Mouse (Mus musculus): ENCODE results near the gene Cog7. TPM values are rescaled to one million over a fixed set of nuclear protein-coding genes. Genes with fewer than 3 reads are reported as not detected.

The Cog7 gene
- polyA plus RNA-seq, 1 experiment from 2014 or later = 27.3 TPM

- H3K4me1 ChIP-seq = no peaks in the 10 kb centered on the region; the same call in 1 of the 2 replicates
- no peaks in the 10 kb centered on the region for H3K27me3 ChIP-seq
- H3K4me3 ChIP-seq = no peak overlapping the region
- H3K9ac ChIP-seq = no peak overlapping the region
- peaks cover 20% of the 10 kb centered on the region; the same call in 1 of the 2 replicates for H3K36me3 ChIP-seq
- H3K4me2 ChIP-seq = no peak overlapping the region
- H3K9me3 ChIP-seq = no peaks in the 10 kb centered on the region
- 75% methylated on average over 5 of the region's 5 CpGs for WGBS
- ATAC-seq (ENCODE audit: borderline replicate concordance, extremely low read depth, low FRiP score, low TSS enrichment) = no peak
- H3K27ac ChIP-seq = 0 out of 2 replicates have a peak overlapping the region, but pooled peaks have one; percentile 41
Measured at GRCm38 (mm10) chr7:121946196-121946595, 35.3 kb downstream of the Cog7 start.

- no peaks in the 10 kb centered on the region for H3K9me3 ChIP-seq
- no peak for ATAC-seq (ENCODE audit: borderline replicate concordance, extremely low read depth, low FRiP score, low TSS enrichment)
- H3K27me3 ChIP-seq = no peaks in the 10 kb centered on the region
- no peak overlapping the region for H3K4me3 ChIP-seq
- H3K4me2 ChIP-seq = no peak overlapping the region
- H3K27ac ChIP-seq = peak overlapping the region; percentile 87
- 0 out of 2 replicates have a peak, but pooled peaks cover 8% of the 10 kb centered on the region for H3K36me3 ChIP-seq
- 74% methylated on average over 2 of the region's 2 CpGs for WGBS
- H3K4me1 ChIP-seq = peaks cover 33% of the 10 kb centered on the region
- no peak overlapping the region for H3K9ac ChIP-seq
Measured at GRCm38 (mm10) chr7:121942371-121942770, 39.1 kb downstream of the Cog7 start.

GRCm38 (mm10) chr7:121941640-121942039 is 39.9 kb downstream of the Cog7 start:
- WGBS = 59% methylated on average over 3 of the region's 3 CpGs
- 0 out of 2 replicates have a peak, but pooled peaks cover 8% of the 10 kb centered on the region for H3K36me3 ChIP-seq
- H3K9ac ChIP-seq = no peak overlapping the region
- H3K4me1 ChIP-seq = peaks cover 40% of the 10 kb centered on the region
- H3K4me3 ChIP-seq = no peak overlapping the region
- H3K27ac ChIP-seq = peak overlapping the region; percentile 87
- peak overlapping the region; percentile 9; the same call in 1 of the 2 replicates for H3K4me2 ChIP-seq
- H3K27me3 ChIP-seq = no peaks in the 10 kb centered on the region
- ATAC-seq (ENCODE audit: borderline replicate concordance, extremely low read depth, low FRiP score, low TSS enrichment) = peak; percentile 30; the same call in 1 of the 2 replicates
- no peaks in the 10 kb centered on the region for H3K9me3 ChIP-seq

- peak overlapping the region; percentile 87 for H3K27ac ChIP-seq
- 59% methylated on average over 3 of the region's 3 CpGs for WGBS
- no peaks in the 10 kb centered on the region for H3K27me3 ChIP-seq
- H3K36me3 ChIP-seq = 0 out of 2 replicates have a peak, but pooled peaks cover 6% of the 10 kb centered on the region
- H3K9me3 ChIP-seq = no peaks in the 10 kb centered on the region
- H3K4me2 ChIP-seq = 0 out of 2 replicates have a peak overlapping the region, but pooled peaks have one; percentile 9
- no peak overlapping the region for H3K4me3 ChIP-seq
- H3K9ac ChIP-seq = no peak overlapping the region
- peak; percentile 82 for ATAC-seq (ENCODE audit: borderline replicate concordance, extremely low read depth, low FRiP score, low TSS enrichment)
- peaks cover 45% of the 10 kb centered on the region for H3K4me1 ChIP-seq
Measured at GRCm38 (mm10) chr7:121941016-121941415, 40.5 kb downstream of the Cog7 start.

- H3K4me2 ChIP-seq = no peak overlapping the region
- no peaks in the 10 kb centered on the region for H3K9me3 ChIP-seq
- H3K4me3 ChIP-seq = no peak overlapping the region
- peak; percentile 31; the same call in 1 of the 2 replicates for ATAC-seq (ENCODE audit: borderline replicate concordance, extremely low read depth, low FRiP score, low TSS enrichment)
- no peaks in the 10 kb centered on the region for H3K27me3 ChIP-seq
- no peak overlapping the region for H3K9ac ChIP-seq
- 0 out of 2 replicates have a peak, but pooled peaks cover 6% of the 10 kb centered on the region for H3K36me3 ChIP-seq
- WGBS = 19% methylated on average over 4 of the region's 4 CpGs
- peak overlapping the region; percentile 87 for H3K27ac ChIP-seq
- peaks cover 45% of the 10 kb centered on the region for H3K4me1 ChIP-seq
Measured at GRCm38 (mm10) chr7:121939729-121940128, 41.8 kb downstream of the Cog7 start.

- Histone ChIP-seq H3K4me2 (no peak overlapping the region), H3K9me3 (no peaks in the 10 kb centered on the region), H3K27me3 (no peaks in the 10 kb centered on the region), H3K9ac (no peak overlapping the region), H3K36me3 (0 out of 2 replicates have a peak, but pooled peaks cover 6% of the 10 kb centered on the region), H3K27ac (peak overlapping the region; percentile 87), H3K4me1 (peaks cover 47% of the 10 kb centered on the region), H3K4me3 (no peak overlapping the region)
- no peak for ATAC-seq (ENCODE audit: borderline replicate concordance, extremely low read depth, low FRiP score, low TSS enrichment)
- 44% methylated on average over 6 of the region's 6 CpGs for WGBS
Measured at GRCm38 (mm10) chr7:121939244-121939643, 42.3 kb downstream of the Cog7 start.

GRCm38 (mm10) chr7:121938124-121938891 is 43.2 kb downstream of the Cog7 start:
- no peak overlapping the region for H3K27ac ChIP-seq
- H3K4me3 ChIP-seq = no peak overlapping the region
- peaks cover 53% of the 10 kb centered on the region for H3K4me1 ChIP-seq
- H3K36me3 ChIP-seq = 0 out of 2 replicates have a peak, but pooled peaks cover 1% of the 10 kb centered on the region
- no peaks in the 10 kb centered on the region for H3K27me3 ChIP-seq
- no peak overlapping the region for H3K9ac ChIP-seq
- WGBS = 72% methylated on average over 8 of the region's 8 CpGs
- H3K9me3 ChIP-seq = no peaks in the 10 kb centered on the region
- H3K4me2 ChIP-seq = no peak overlapping the region
- ATAC-seq (ENCODE audit: borderline replicate concordance, extremely low read depth, low FRiP score, low TSS enrichment) = no peak

GRCm38 (mm10) chr7:121936861-121937630 is 44.5 kb downstream of the Cog7 start:
- H3K9ac ChIP-seq = no peak overlapping the region
- no peaks in the 10 kb centered on the region for H3K36me3 ChIP-seq
- no peaks in the 10 kb centered on the region for H3K27me3 ChIP-seq
- ATAC-seq (ENCODE audit: borderline replicate concordance, extremely low read depth, low FRiP score, low TSS enrichment) = no peak
- WGBS = 60% methylated on average over 14 of the region's 14 CpGs
- no peak overlapping the region for H3K4me3 ChIP-seq
- peak overlapping the region; percentile 13; the same call in 1 of the 2 replicates for H3K27ac ChIP-seq
- peaks cover 57% of the 10 kb centered on the region for H3K4me1 ChIP-seq
- H3K4me2 ChIP-seq = no peak overlapping the region
- H3K9me3 ChIP-seq = no peaks in the 10 kb centered on the region

- Histone ChIP-seq H3K4me2 (no peak overlapping the region), H3K27ac (no peak overlapping the region; the same call in 1 of the 2 replicates), H3K27me3 (no peaks in the 10 kb centered on the region), H3K9me3 (no peaks in the 10 kb centered on the region), H3K36me3 (no peaks in the 10 kb centered on the region), H3K9ac (no peak overlapping the region), H3K4me1 (peaks cover 64% of the 10 kb centered on the region), H3K4me3 (no peak overlapping the region)
- ATAC-seq (ENCODE audit: borderline replicate concordance, extremely low read depth, low FRiP score, low TSS enrichment) = no peak
- 50% methylated on average over 12 of the region's 12 CpGs for WGBS
Measured at GRCm38 (mm10) chr7:121935906-121936794, 45.4 kb downstream of the Cog7 start.

GRCm38 (mm10) chr7:121934346-121934745 is 47.2 kb downstream of the Cog7 start:
- ATAC-seq (ENCODE audit: borderline replicate concordance, extremely low read depth, low FRiP score, low TSS enrichment) = no peak
- H3K4me2 ChIP-seq = no peak overlapping the region
- no peak overlapping the region for H3K4me3 ChIP-seq
- H3K36me3 ChIP-seq = no peaks in the 10 kb centered on the region; the same call in 1 of the 2 replicates
- no peaks in the 10 kb centered on the region for H3K9me3 ChIP-seq
- H3K27ac ChIP-seq = peak overlapping the region; percentile 41
- no peaks in the 10 kb centered on the region for H3K27me3 ChIP-seq
- 79% methylated on average over 2 of the region's 2 CpGs for WGBS
- no peak overlapping the region for H3K9ac ChIP-seq
- peaks cover 48% of the 10 kb centered on the region for H3K4me1 ChIP-seq

- ATAC-seq (ENCODE audit: borderline replicate concordance, extremely low read depth, low FRiP score, low TSS enrichment) = no peak
- no peak overlapping the region for H3K4me3 ChIP-seq
- 50% methylated on average over 6 of the region's 6 CpGs for WGBS
Measured at GRCm38 (mm10) chr7:121933675-121934074, 47.8 kb downstream of the Cog7 start.

More at GRCm38 (mm10) chr7:121933675-121934074, 47.8 kb downstream of the Cog7 start:
- H3K27ac ChIP-seq = peak overlapping the region; percentile 41
- no peaks in the 10 kb centered on the region for H3K9me3 ChIP-seq
- H3K27me3 ChIP-seq = no peaks in the 10 kb centered on the region
- H3K4me1 ChIP-seq = peaks cover 41% of the 10 kb centered on the region
- peaks cover 3% of the 10 kb centered on the region; the same call in 1 of the 2 replicates for H3K36me3 ChIP-seq
- H3K9ac ChIP-seq = no peak overlapping the region
- H3K4me2 ChIP-seq = no peak overlapping the region

All from lung, embryonic 15.5 days (tissue).